Mouse (Mus musculus) embryonic facial prominence, embryonic 13.5 days (tissue): ENCODE measurements around the gene D17H6S53E. TPM values are rescaled to one million over a fixed set of nuclear protein-coding genes. Genes with fewer than 3 reads are reported as not detected.
"Not testable (repeated sequence)": the region's sequence is repeated elsewhere in the genome, so short reads cannot be mapped to it uniquely, and the experiment has no call there.

Experiments used
- ATAC-seq: fragments of 200-750 bp; cut with Nextera tagmentation; 2 replicates; pipeline ENCODE4 v1.8.0; 2017; ENCODE audit warnings: low read depth; ENCODE audit not compliant: insufficient number of reproducible peaks, insufficient read depth, low FRiP score, low TSS enrichment
- H3K27ac ChIP-seq: fragments of 300-500 bp; sonication (generic); 2 replicates; pipeline ENCODE4 v1.5.1; 2015; ENCODE audit warnings: moderate library complexity, mild to moderate bottlenecking, inconsistent platforms
- H3K27me3 ChIP-seq: fragments of 300-500 bp; sonication (generic); 2 replicates; pipeline ENCODE4 v1.6.1; 2015; ENCODE audit warnings: mild to moderate bottlenecking, inconsistent platforms
- H3K36me3 ChIP-seq: fragments of 300-500 bp; sonication (generic); 2 replicates; pipeline ENCODE4 v1.6.1; 2015; ENCODE audit warnings: mild to moderate bottlenecking, inconsistent platforms
- H3K4me1 ChIP-seq: fragments of 300-500 bp; sonication (generic); 2 replicates; pipeline ENCODE4 v1.6.1; 2015; ENCODE audit warnings: inconsistent platforms
- H3K4me2 ChIP-seq: fragments of 300-500 bp; sonication (generic); 2 replicates; pipeline ENCODE4 v1.6.1; 2015; ENCODE audit warnings: moderate library complexity, mild to moderate bottlenecking, inconsistent platforms
- H3K4me3 ChIP-seq: fragments of 300-500 bp; sonication (generic); 2 replicates; pipeline ENCODE4 v1.5.1; 2015; ENCODE audit warnings: mild to moderate bottlenecking, inconsistent platforms
- H3K9ac ChIP-seq: fragments of 300-500 bp; sonication (generic); 2 replicates; pipeline ENCODE4 v1.6.1; 2015; ENCODE audit warnings: mild to moderate bottlenecking, inconsistent platforms
- H3K9me3 ChIP-seq: fragments of 300-500 bp; sonication (generic); 2 replicates; pipeline ENCODE4 v1.6.1; 2016; ENCODE audit warnings: inconsistent platforms
- WGBS: fragments of 180-500 bp; shearing (Covaris S2); methylation state at CpG from one replicate; pipeline ENCODE4 v1.1.7; 2015; ENCODE audit warnings: mixed read lengths; 5-methylcytosine and 5-hydroxymethylcytosine counted together
- polyA plus RNA-seq: library from polyadenylated mRNA; unstranded; fragments of >200 nt; fragmentation: Nextera tagmentation; extraction: Ambion mirVana; gene quantifications from 2 replicates; pipeline ENCODE4 v1.2.1, GENCODE M21; 2015

The D17H6S53E gene
- polyA plus RNA-seq, 1 experiment from 2014 or later, result 12.3 TPM

GRCm38 (mm10) chr17:35104079-35104478, 22.1 kb upstream of the D17H6S53E start:
- Histone ChIP-seq H3K9ac (0 out of 2 replicates have a peak overlapping the region, but pooled peaks have one; percentile 46), H3K4me3 (no peak overlapping the region), H3K36me3 (peaks cover 51% of the 10 kb centered on the region), H3K27me3 (no peaks in the 10 kb centered on the region), H3K4me2 (no peak overlapping the region), H3K9me3 (no peaks in the 10 kb centered on the region), H3K4me1 (peaks cover 8% of the 10 kb centered on the region; the same call in 1 of the 2 replicates), H3K27ac (no peak overlapping the region)
- no peak for ATAC-seq
- 87% methylated on average over 7 of the region's 7 CpGs for WGBS

- Histone ChIP-seq H3K4me3 (no peak overlapping the region), H3K36me3 (peaks cover 44% of the 10 kb centered on the region), H3K27ac (no peak overlapping the region), H3K9me3 (no peaks in the 10 kb centered on the region), H3K9ac (0 out of 2 replicates have a peak overlapping the region, but pooled peaks have one; percentile 44), H3K27me3 (no peaks in the 10 kb centered on the region), H3K4me1 (peaks cover 8% of the 10 kb centered on the region; the same call in 1 of the 2 replicates), H3K4me2 (no peak overlapping the region)
- 81% methylated on average over 6 of the region's 6 CpGs for WGBS
- no peak for ATAC-seq
Measured at GRCm38 (mm10) chr17:35104754-35105153, 21.4 kb upstream of the D17H6S53E start.

- no peak for ATAC-seq
- H3K4me3 ChIP-seq, result no peak overlapping the region
- no peaks in the 10 kb centered on the region for H3K27me3 ChIP-seq
- H3K4me2 ChIP-seq, result peak overlapping the region; percentile 39
- H3K27ac ChIP-seq, result no peak overlapping the region
- no peaks in the 10 kb centered on the region for H3K9me3 ChIP-seq
- peaks cover 33% of the 10 kb centered on the region for H3K36me3 ChIP-seq
- H3K9ac ChIP-seq, result peak overlapping the region; percentile 37
- 24% methylated on average over 13 of the region's 13 CpGs for WGBS
- H3K4me1 ChIP-seq, result peaks cover 8% of the 10 kb centered on the region; the same call in 1 of the 2 replicates
Measured at GRCm38 (mm10) chr17:35105740-35106389, 20.3 kb upstream of the D17H6S53E start.

GRCm38 (mm10) chr17:35106522-35106921, 19.7 kb upstream of the D17H6S53E start:
- peaks cover 27% of the 10 kb centered on the region for H3K36me3 ChIP-seq
- ATAC-seq, result no peak
- H3K4me2 ChIP-seq, result peak overlapping the region; percentile 39; the same call in 1 of the 2 replicates
- no peak overlapping the region for H3K9ac ChIP-seq
- H3K27ac ChIP-seq, result no peak overlapping the region
- WGBS, result 62% methylated on average over 3 of the region's 3 CpGs
- H3K4me1 ChIP-seq, result peaks cover 8% of the 10 kb centered on the region; the same call in 1 of the 2 replicates
- H3K27me3 ChIP-seq, result no peaks in the 10 kb centered on the region
- no peaks in the 10 kb centered on the region for H3K9me3 ChIP-seq
- H3K4me3 ChIP-seq, result no peak overlapping the region

GRCm38 (mm10) chr17:35108097-35108496, 18.1 kb upstream of the D17H6S53E start, which contains the start of gene Ly6g5c:
Ly6g5c (plus strand) TSS chr17:35108279.
- Histone ChIP-seq H3K4me1 (peaks cover 8% of the 10 kb centered on the region; the same call in 1 of the 2 replicates), H3K27me3 (no peaks in the 10 kb centered on the region), H3K9me3 (no peaks in the 10 kb centered on the region), H3K36me3 (peaks cover 11% of the 10 kb centered on the region), H3K9ac (no peak within 1 kb of the TSS), H3K4me2 (no peak within 1 kb of the TSS), H3K4me3 (no peak within 1 kb of the TSS), H3K27ac (no peak within 1 kb of the TSS)
- 89% methylated on average over 6 of the region's 6 CpGs for WGBS
- no peak for ATAC-seq

- Histone ChIP-seq H3K27ac (no peak overlapping the region), H3K4me1 (no peaks in the 10 kb centered on the region), H3K9ac (no peak overlapping the region), H3K4me2 (no peak overlapping the region), H3K27me3 (no peaks in the 10 kb centered on the region), H3K36me3 (peaks cover 30% of the 10 kb centered on the region), H3K9me3 (no peaks in the 10 kb centered on the region), H3K4me3 (no peak overlapping the region)
- no peak for ATAC-seq
- 77% methylated on average over 9 of the region's 9 CpGs for WGBS
Measured at GRCm38 (mm10) chr17:35111774-35112173, 14.4 kb upstream of the D17H6S53E start.

- peaks cover 8% of the 10 kb centered on the region for H3K4me1 ChIP-seq
- no peak within 1 kb of the TSS for H3K4me3 ChIP-seq
- H3K36me3 ChIP-seq, result peaks cover 56% of the 10 kb centered on the region
- no peak within 1 kb of the TSS for H3K4me2 ChIP-seq
- no peak within 1 kb of the TSS for H3K9ac ChIP-seq
- no peak for ATAC-seq
- no peak within 1 kb of the TSS for H3K27ac ChIP-seq
- no peaks in the 10 kb centered on the region for H3K27me3 ChIP-seq
- H3K9me3 ChIP-seq, result no peaks in the 10 kb centered on the region
- 85% methylated on average over 8 of the region's 8 CpGs for WGBS
Measured at GRCm38 (mm10) chr17:35115046-35116019, 10.8 kb upstream of the D17H6S53E start, which contains the start of gene Ly6g5b. Ly6g5b (minus strand) TSS chr17:35115428.

- WGBS, result under 1% methylated on average over 33 of the region's 33 CpGs
- no peak for ATAC-seq
- Histone ChIP-seq H3K9ac (peak overlapping the region; percentile 95), H3K4me1 (peaks cover 26% of the 10 kb centered on the region), H3K27ac (peak overlapping the region; percentile 60; the same call in 1 of the 2 replicates), H3K27me3 (no peaks in the 10 kb centered on the region), H3K36me3 (peaks cover 51% of the 10 kb centered on the region), H3K4me2 (peak overlapping the region; percentile 94), H3K4me3 (peak overlapping the region; percentile 94), H3K9me3 (no peaks in the 10 kb centered on the region)
Measured at GRCm38 (mm10) chr17:35120745-35121142, 5.4 kb upstream of the D17H6S53E start.

GRCm38 (mm10) chr17:35121143-35121799, 4.9 kb upstream of the D17H6S53E start, which contains the start of gene Gpank1:
Gpank1 (plus strand) TSS chr17:35121455.
- peak within 1 kb of the TSS; percentile 94 for H3K4me2 ChIP-seq
- H3K36me3 ChIP-seq, result peaks cover 46% of the 10 kb centered on the region
- no peaks in the 10 kb centered on the region for H3K9me3 ChIP-seq
- H3K27ac ChIP-seq, result peak within 1 kb of the TSS; percentile 93
- ATAC-seq, result peak; percentile 89
- H3K4me3 ChIP-seq, result peak within 1 kb of the TSS; percentile 94
- peak within 1 kb of the TSS; percentile 95 for H3K9ac ChIP-seq
- no peaks in the 10 kb centered on the region for H3K27me3 ChIP-seq
- H3K4me1 ChIP-seq, result peaks cover 26% of the 10 kb centered on the region
- WGBS, result under 1% methylated on average over 50 of the region's 50 CpGs

- Histone ChIP-seq H3K9me3 (no peaks in the 10 kb centered on the region), H3K27ac (peak within 1 kb of the TSS; percentile 93), H3K4me2 (peak within 1 kb of the TSS; percentile 94), H3K4me3 (peak within 1 kb of the TSS; percentile 94), H3K36me3 (peaks cover 42% of the 10 kb centered on the region), H3K9ac (peak within 1 kb of the TSS; percentile 95), H3K27me3 (no peaks in the 10 kb centered on the region), H3K4me1 (peaks cover 31% of the 10 kb centered on the region)
- under 1% methylated on average over 19 of the region's 19 CpGs for WGBS
- no peak for ATAC-seq
Measured at GRCm38 (mm10) chr17:35121871-35122303, 4.3 kb upstream of the D17H6S53E start, which contains the start of gene Csnk2b. Csnk2b (minus strand) TSS chr17:35122053.

- H3K27me3 ChIP-seq, H3K4me2 ChIP-seq, ATAC-seq, H3K9ac ChIP-seq, H3K27ac ChIP-seq, H3K4me3 ChIP-seq, H3K9me3 ChIP-seq: not testable (repeated sequence)
- WGBS, result 90% methylated on average over 9 of the region's 9 CpGs
- Histone ChIP-seq H3K4me1 (peaks cover 40% of the 10 kb centered on the region), H3K36me3 (peaks cover 37% of the 10 kb centered on the region)
Measured at GRCm38 (mm10) chr17:35123287-35123686, 2.9 kb upstream of the D17H6S53E start.
